ENCODE assay signal across 13 mouse cellular contexts in the genomic region with DNA sequence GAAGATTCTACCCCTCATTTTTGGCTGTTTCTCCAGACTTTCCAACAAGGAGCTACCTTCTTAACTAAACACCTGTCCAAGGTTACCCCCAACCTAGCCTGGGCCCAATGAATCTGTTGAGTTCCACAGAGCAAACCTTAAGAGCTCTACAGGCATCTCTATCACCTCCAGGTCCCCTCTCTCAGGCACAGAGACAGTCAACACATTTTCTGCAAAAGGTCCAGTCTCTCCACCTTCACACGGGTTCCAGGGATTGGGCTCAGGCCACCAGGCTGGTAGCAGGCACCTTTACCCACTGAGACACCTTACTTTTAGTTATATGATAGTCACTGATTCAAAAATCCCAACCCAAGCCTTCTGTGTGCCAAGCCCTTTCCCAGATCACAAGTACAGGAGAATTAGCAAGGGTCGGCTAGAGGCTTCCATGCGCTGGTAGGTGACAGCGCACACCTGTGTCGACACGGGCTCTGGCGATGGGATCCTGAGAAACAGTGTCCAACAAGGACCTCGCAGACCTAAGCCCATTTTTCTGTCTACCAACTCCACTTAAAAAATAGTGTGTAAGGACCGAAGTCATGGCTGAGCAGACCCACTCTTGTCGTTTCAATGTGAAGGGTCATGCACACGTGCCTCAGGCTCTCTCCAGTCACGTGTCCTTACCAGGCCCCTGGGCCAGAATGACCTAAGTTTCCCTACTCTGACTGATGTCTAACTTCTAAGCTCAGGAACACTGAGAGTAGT.
DNase-seq lines count a peak whose midpoint lies in the region; ATAC-seq lines count a peak whose summit lies in the region.
"Had no signal": no experiment of that assay in that cellular context is flagged by ENCODE, and none has a peak within 500 bp of the region (broad histone marks: within the 10 kb centered on the region; RNA-seq: fewer than 3 reads in every experiment).

No protein-coding gene starts in this region.

- H3K9ac ChIP-seq in heart, embryonic 15.5 days: no peak overlapping the region
- no peak overlapping the region for H3K9ac ChIP-seq in heart, embryonic 11.5 days (ENCODE audit: low read depth, low read length)
- no peak overlapping the region for H3K9ac ChIP-seq in forebrain, embryonic 16.5 days (replicated peaks; ENCODE audit: low read depth, low read length)
- H3K9ac ChIP-seq in midbrain, embryonic 13.5 days (replicated peaks): peak overlapping the region; percentile 42; the same call in 1 of the 2 replicates
- H3K9ac ChIP-seq: intestine, embryonic 15.5 days; limb, embryonic 12.5 days had no signal

- ATAC-seq in heart, embryonic 15.5 days (replicated peaks; ENCODE audit: insufficient number of reproducible peaks, insufficient read depth, low FRiP score, low read depth): no peak
- no peak for ATAC-seq in heart, embryonic 11.5 days (replicated peaks; ENCODE audit: insufficient number of reproducible peaks, low FRiP score, low TSS enrichment)
- ATAC-seq in forebrain, embryonic 16.5 days: no peak
- no peak for ATAC-seq in midbrain, embryonic 13.5 days
- ATAC-seq: intestine, embryonic 15.5 days had no signal

- H3K4me2 ChIP-seq in heart, embryonic 15.5 days: no peak overlapping the region
- H3K4me2 ChIP-seq in heart, embryonic 11.5 days: no peak overlapping the region
- H3K4me2 ChIP-seq in forebrain, embryonic 16.5 days (ENCODE audit: low read length): no peak overlapping the region
- no peak overlapping the region for H3K4me2 ChIP-seq in midbrain, embryonic 13.5 days (replicated peaks)
- H3K4me2 ChIP-seq: intestine, embryonic 15.5 days; limb, embryonic 12.5 days had no signal

- peaks cover 67% of the 10 kb centered on the region for H3K4me1 ChIP-seq in heart, embryonic 15.5 days (replicated peaks)
- H3K4me1 ChIP-seq in heart, embryonic 11.5 days (ENCODE audit: control insufficient read depth, insufficient read depth, low read length): peaks cover 16% of the 10 kb centered on the region
- H3K4me1 ChIP-seq in brown adipose tissue, adult 24 weeks (ENCODE audit: control insufficient read depth, insufficient read depth, insufficient read length, low read length): peaks cover 72% of the 10 kb centered on the region
- peaks cover 83% of the 10 kb centered on the region for H3K4me1 ChIP-seq in forebrain, embryonic 16.5 days (replicated peaks; ENCODE audit: control insufficient read depth, insufficient read depth, low read length)
- peaks cover 87% of the 10 kb centered on the region for H3K4me1 ChIP-seq in midbrain, embryonic 13.5 days (replicated peaks)

- no peaks in the 10 kb centered on the region for H3K36me3 ChIP-seq in heart, embryonic 15.5 days
- H3K36me3 ChIP-seq in heart, embryonic 11.5 days (ENCODE audit: control insufficient read depth, insufficient read depth, low read length): no peaks in the 10 kb centered on the region
- H3K36me3 ChIP-seq in forebrain, embryonic 16.5 days (ENCODE audit: control insufficient read depth, insufficient read depth): no peaks in the 10 kb centered on the region
- no peaks in the 10 kb centered on the region for H3K36me3 ChIP-seq in midbrain, embryonic 13.5 days
- H3K36me3 ChIP-seq: heart, embryonic 10.5 days; intestine, embryonic 15.5 days; limb, embryonic 12.5 days had no signal

- WGBS in heart, embryonic 15.5 days: 84% methylated on average over 12 of the region's 12 CpGs
- WGBS in heart, embryonic 11.5 days (ENCODE audit: insufficient replicate concordance): 80% methylated on average over 12 of the region's 12 CpGs
- 90% methylated on average over 12 of the region's 12 CpGs for WGBS in forebrain, embryonic 16.5 days
- 86% methylated on average over 12 of the region's 12 CpGs for WGBS in midbrain, embryonic 13.5 days

- 0 out of 2 replicates have a peak overlapping the region, but pooled peaks have one; percentile 67 for H3K27ac ChIP-seq in heart, embryonic 15.5 days
- no peak overlapping the region for H3K27ac ChIP-seq in heart, embryonic 11.5 days (ENCODE audit: low read depth, low read length)
- H3K27ac ChIP-seq in brown adipose tissue, adult 24 weeks (replicated peaks; ENCODE audit: low read depth, low read length): peak overlapping the region; percentile 100
- peak overlapping the region; percentile 80; the same call in 1 of the 2 replicates for H3K27ac ChIP-seq in forebrain, embryonic 16.5 days (ENCODE audit: low read length)
- H3K27ac ChIP-seq in midbrain, embryonic 13.5 days: peak overlapping the region; percentile 82
- H3K27ac ChIP-seq: limb, embryonic 12.5 days; macrophage had no signal

- no peaks in the 10 kb centered on the region for H3K27me3 ChIP-seq in heart, embryonic 15.5 days
- 0 out of 2 replicates have a peak, but pooled peaks cover 2% of the 10 kb centered on the region for H3K27me3 ChIP-seq in heart, embryonic 11.5 days (ENCODE audit: control insufficient read depth, insufficient read depth, low read length)
- 0 out of 2 replicates have a peak, but pooled peaks cover 2% of the 10 kb centered on the region for H3K27me3 ChIP-seq in forebrain, embryonic 16.5 days (replicated peaks; ENCODE audit: control insufficient read depth, insufficient read depth, low read length)
- no peaks in the 10 kb centered on the region for H3K27me3 ChIP-seq in midbrain, embryonic 13.5 days
- H3K27me3 ChIP-seq: intestine, embryonic 15.5 days had no signal

- H3K4me3 ChIP-seq in heart, embryonic 15.5 days: no peak overlapping the region
- no peak overlapping the region for H3K4me3 ChIP-seq in heart, embryonic 11.5 days (ENCODE audit: low read depth, low read length)
- H3K4me3 ChIP-seq in brown adipose tissue, adult 24 weeks (ENCODE audit: insufficient read depth, low read depth, low read length): no peak overlapping the region
- H3K4me3 ChIP-seq in forebrain, embryonic 16.5 days (replicated peaks; ENCODE audit: low read length): no peak overlapping the region
- no peak overlapping the region for H3K4me3 ChIP-seq in midbrain, embryonic 13.5 days (replicated peaks)
- H3K4me3 ChIP-seq: heart, embryonic 10.5 days; intestine, embryonic 15.5 days; limb, embryonic 12.5 days had no signal

- no peak for DNase-seq in thymus, postnatal 10 days (ENCODE audit: low spot score in 2 of 2)
- DNase-seq in embryo, embryonic 10.5 days (ENCODE audit: low spot score): no peak
- no peak for DNase-seq in left cerebral cortex, adult 8-10 months (ENCODE audit: low spot score in 2 of 2)
- DNase-seq: right cerebral cortex, postnatal 25 days had no signal

- no peaks in the 10 kb centered on the region for H3K9me3 ChIP-seq in heart, embryonic 15.5 days (replicated peaks)
- H3K9me3 ChIP-seq in heart, embryonic 11.5 days (replicated peaks; ENCODE audit: control insufficient read depth, low read length): no peaks in the 10 kb centered on the region
- no peaks in the 10 kb centered on the region for H3K9me3 ChIP-seq in forebrain, embryonic 16.5 days (ENCODE audit: control insufficient read depth, low read length)
- H3K9me3 ChIP-seq in midbrain, embryonic 13.5 days: no peaks in the 10 kb centered on the region
- H3K9me3 ChIP-seq: heart, embryonic 10.5 days; intestine, embryonic 15.5 days; limb, embryonic 12.5 days had no signal
